Mouse (Mus musculus) cerebral cortex, adult 2 months (tissue): ENCODE data around the gene Suox.

Source experiments
- WGBS: fragments of 180-500 bp; shearing (Covaris S2); methylation state at CpG from one replicate; pipeline ENCODE4 v1.1.7; 2018; 5-methylcytosine and 5-hydroxymethylcytosine counted together

Gene Suox

GRCm38 (mm10) chr10:128664808-128665207, 9.1 kb downstream of the Suox start:
- 80% methylated on average over 3 of the region's 3 CpGs for WGBS

GRCm38 (mm10) chr10:128663441-128664220, 10.2 kb downstream of the Suox start:
- 83% methylated on average over 5 of the region's 5 CpGs for WGBS

- WGBS = 72% methylated on average over 9 of the region's 9 CpGs
Observed at GRCm38 (mm10) chr10:128659490-128659889, 14.4 kb downstream of the Suox start.

GRCm38 (mm10) chr10:128657844-128658243, 16.0 kb downstream of the Suox start:
- WGBS = 68% methylated on average over 9 of the region's 9 CpGs

GRCm38 (mm10) chr10:128656731-128657130, 17.1 kb downstream of the Suox start:
- WGBS = 98% methylated on average over 1 of the region's 1 CpGs

- WGBS = 86% methylated on average over 3 of the region's 3 CpGs
Observed at GRCm38 (mm10) chr10:128655254-128655653, 18.6 kb downstream of the Suox start.

GRCm38 (mm10) chr10:128653866-128654265, 20.0 kb downstream of the Suox start:
- WGBS = 75% methylated on average over 4 of the region's 4 CpGs

GRCm38 (mm10) chr10:128646139-128647089, 27.5 kb downstream of the Suox start:
- 9% methylated on average over 12 of the region's 13 CpGs for WGBS

GRCm38 (mm10) chr10:128645111-128646011, 28.5 kb downstream of the Suox start, which contains the start of gene Ikzf4:
Gene Ikzf4 (minus strand): TSS chr10:128645991.
- 4% methylated on average over 36 of the region's 36 CpGs for WGBS

GRCm38 (mm10) chr10:128642749-128643148, 31.1 kb downstream of the Suox start:
- 84% methylated on average over 6 of the region's 6 CpGs for WGBS

- 74% methylated on average over 7 of the region's 7 CpGs for WGBS
Observed at GRCm38 (mm10) chr10:128641871-128642270, 32.0 kb downstream of the Suox start.

- WGBS = 93% methylated on average over 15 of the region's 15 CpGs
Observed at GRCm38 (mm10) chr10:128640891-128641290, 33.0 kb downstream of the Suox start.

- 92% methylated on average over 14 of the region's 14 CpGs for WGBS
Observed at GRCm38 (mm10) chr10:128639999-128640398, 33.9 kb downstream of the Suox start.

GRCm38 (mm10) chr10:128637011-128637410, 36.9 kb downstream of the Suox start:
- 49% methylated on average over 11 of the region's 11 CpGs for WGBS

GRCm38 (mm10) chr10:128636561-128636960, 37.3 kb downstream of the Suox start:
- 54% methylated on average over 6 of the region's 6 CpGs for WGBS

GRCm38 (mm10) chr10:128635697-128636096, 38.2 kb downstream of the Suox start:
- WGBS = 94% methylated on average over 13 of the region's 13 CpGs

- 28% methylated on average over 6 of the region's 6 CpGs for WGBS
Observed at GRCm38 (mm10) chr10:128631571-128631970, 42.3 kb downstream of the Suox start.

GRCm38 (mm10) chr10:128630306-128630705, 43.6 kb downstream of the Suox start:
- 84% methylated on average over 5 of the region's 5 CpGs for WGBS

GRCm38 (mm10) chr10:128629746-128630145, 44.1 kb downstream of the Suox start:
- WGBS = 83% methylated on average over 2 of the region's 2 CpGs

GRCm38 (mm10) chr10:128627398-128628317, 46.2 kb downstream of the Suox start:
- WGBS = 81% methylated on average over 10 of the region's 10 CpGs
